Comparison of ENCODE assay signal across 9 mouse cellular contexts in genomic region chr5:147620178-147620577, GRCm38 (mm10).
DNase-seq lines count a peak whose midpoint lies in the region; ATAC-seq lines count a peak whose summit lies in the region.
"Had no signal": no experiment of that assay in that cellular context is flagged by ENCODE, and none has a peak within 500 bp of the region (broad histone marks: within the 10 kb centered on the region; RNA-seq: fewer than 3 reads in every experiment).

No protein-coding gene starts in this region.

- ATAC-seq in kidney, embryonic 15.5 days (replicated peaks; ENCODE audit: low FRiP score) = 0 out of 2 replicates have a peak, but pooled peaks have one; percentile 22
- ATAC-seq in kidney, embryonic 14.5 days (ENCODE audit: low FRiP score, low TSS enrichment) = no peak

- no peaks in the 10 kb centered on the region for H3K9me3 ChIP-seq in kidney, embryonic 15.5 days (replicated peaks)
- H3K9me3 ChIP-seq in kidney, embryonic 14.5 days (ENCODE audit: control insufficient read depth, low read length) = no peaks in the 10 kb centered on the region
- H3K9me3 ChIP-seq: forebrain, embryonic 12.5 days had no signal

- H3K4me1 ChIP-seq in kidney, embryonic 15.5 days = peaks cover 6% of the 10 kb centered on the region
- no peaks in the 10 kb centered on the region for H3K4me1 ChIP-seq in kidney, embryonic 14.5 days (ENCODE audit: control insufficient read depth, insufficient read depth, low read length)
- H3K4me1 ChIP-seq: forebrain, embryonic 12.5 days had no signal

- no peaks in the 10 kb centered on the region for H3K36me3 ChIP-seq in kidney, embryonic 15.5 days
- H3K36me3 ChIP-seq in kidney, embryonic 14.5 days (ENCODE audit: control insufficient read depth, insufficient read depth, low read length) = no peaks in the 10 kb centered on the region
- H3K36me3 ChIP-seq: forebrain, embryonic 12.5 days had no signal

- no peak overlapping the region for H3K4me2 ChIP-seq in kidney, embryonic 15.5 days
- H3K4me2 ChIP-seq in kidney, embryonic 14.5 days (replicated peaks; ENCODE audit: low read depth, low read length) = no peak overlapping the region
- H3K4me2 ChIP-seq: forebrain, embryonic 12.5 days had no signal

- DNase-seq in embryo, embryonic 11.5 days (ENCODE audit: low read depth, low spot score) = peak; percentile 30
- peak; percentile 30 for DNase-seq in kidney, postnatal 14 days
- DNase-seq in retina, embryonic 14.5 days (ENCODE audit: low spot score) = peak; percentile 15
- no peak for DNase-seq in frontal cortex, postnatal 25 days (ENCODE audit: low spot score in 2 of 2)
- DNase-seq in cerebellum, adult 11 months = no peak

- H3K4me3 ChIP-seq in kidney, embryonic 15.5 days (replicated peaks) = no peak overlapping the region
- no peak overlapping the region for H3K4me3 ChIP-seq in kidney, embryonic 14.5 days (ENCODE audit: low read length)
- H3K4me3 ChIP-seq: forebrain, embryonic 12.5 days had no signal

- H3K27ac ChIP-seq in kidney, embryonic 15.5 days = 0 out of 2 replicates have a peak overlapping the region, but pooled peaks have one; percentile 18
- no peak overlapping the region for H3K27ac ChIP-seq in kidney, embryonic 14.5 days (ENCODE audit: low read depth, low read length)
- H3K27ac ChIP-seq: forebrain, embryonic 12.5 days; macrophage had no signal

- H3K27me3 ChIP-seq in kidney, embryonic 15.5 days = no peaks in the 10 kb centered on the region
- no peaks in the 10 kb centered on the region for H3K27me3 ChIP-seq in kidney, embryonic 14.5 days (ENCODE audit: control insufficient read depth, insufficient read depth, low read length)
- H3K27me3 ChIP-seq: forebrain, embryonic 12.5 days had no signal

- WGBS in kidney, embryonic 15.5 days = 17% methylated on average over 2 of the region's 2 CpGs
- WGBS in kidney, embryonic 14.5 days = 26% methylated on average over 2 of the region's 2 CpGs

- H3K9ac ChIP-seq in kidney, embryonic 15.5 days = no peak overlapping the region
- H3K9ac ChIP-seq in kidney, embryonic 14.5 days (ENCODE audit: low read depth, low read length) = no peak overlapping the region
- H3K9ac ChIP-seq: forebrain, embryonic 12.5 days had no signal

Comparison
In these comparisons a context has a peak if more than half of its experiments do, and no peak if none do; other contexts are left out.
1. DNase-seq: peak in embryo, embryonic 11.5 days (single experiment), kidney, postnatal 14 days (single experiment) and retina, embryonic 14.5 days (single experiment); none in frontal cortex, postnatal 25 days (0 of 2) and cerebellum, adult 11 months (single experiment).